9 mouse cellular contexts compared by ENCODE assay signal in the genomic region with DNA sequence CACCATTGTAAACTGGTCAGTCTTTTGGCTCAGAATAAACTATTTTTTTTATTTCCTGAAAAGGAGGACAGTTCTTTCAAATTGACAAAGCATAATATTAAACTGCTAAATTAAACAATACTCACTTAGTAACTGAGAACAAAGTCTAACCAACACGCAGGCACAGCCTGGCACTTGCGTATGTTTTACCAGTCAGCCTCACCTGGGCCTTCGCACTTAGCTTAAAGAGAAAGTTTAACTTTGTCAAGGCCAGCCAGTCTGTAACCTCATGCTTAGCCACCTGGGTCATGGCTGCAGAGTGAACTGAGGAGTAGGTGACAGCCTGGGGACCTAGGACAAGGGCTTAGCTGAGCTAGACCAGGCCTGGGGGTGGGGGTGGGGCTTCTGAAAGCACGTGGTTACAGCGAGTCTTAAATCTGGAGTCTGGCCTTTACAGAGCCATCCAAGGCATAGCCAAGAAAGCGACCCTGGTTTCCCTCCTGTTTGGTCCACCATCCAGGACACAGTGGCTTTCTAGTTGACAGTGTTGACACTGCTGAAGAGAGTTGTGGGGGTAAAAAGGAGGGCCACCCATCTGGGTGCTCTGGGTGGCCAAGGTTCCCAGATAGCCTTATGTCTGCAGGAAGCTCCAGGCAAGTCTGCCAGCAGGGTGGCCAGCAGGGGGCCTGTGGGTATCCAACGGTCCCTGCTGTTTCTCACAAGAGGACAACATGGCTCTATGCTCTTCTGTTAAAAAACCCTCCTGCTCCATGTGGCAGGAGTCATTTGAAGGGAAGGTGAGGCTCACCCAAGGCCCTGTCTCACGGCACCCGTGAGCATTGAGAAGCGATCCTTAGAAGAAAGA. TPM values are rescaled to one million over a fixed set of nuclear protein-coding genes. Genes with fewer than 3 reads are reported as not detected.
A peak's percentile ranks its signal among the peaks of the same experiment; 100 is the strongest.
DNase-seq lines count a peak whose midpoint lies in the region; ATAC-seq and TF ChIP-seq lines count a peak whose summit lies in the region.
"Had no signal": no experiment of that assay in that cellular context is flagged by ENCODE, and none has a peak within 500 bp of the region (broad histone marks: within the 10 kb centered on the region; RNA-seq: fewer than 3 reads in every experiment).

No protein-coding gene starts in this region.

- H3K9me3 ChIP-seq in kidney, postnatal 0 days (replicated peaks; ENCODE audit: low read length): no peaks in the 10 kb centered on the region

- H3K27ac ChIP-seq in kidney, postnatal 0 days: no peak overlapping the region
- H3K27ac ChIP-seq in small intestine, adult 2 months (ENCODE audit: insufficient read depth, low read depth, low read length): peak overlapping the region; percentile 29; the same call in 1 of the 2 replicates

- WGBS in kidney, postnatal 0 days: 62% methylated on average over 10 of the region's 10 CpGs
- WGBS in small intestine, adult 2 months: 67% methylated on average over 10 of the region's 10 CpGs

- H3K27me3 ChIP-seq in kidney, postnatal 0 days (ENCODE audit: insufficient read depth, low read length): no peaks in the 10 kb centered on the region
- no peaks in the 10 kb centered on the region for H3K27me3 ChIP-seq in small intestine, adult 2 months (ENCODE audit: control insufficient read depth, insufficient read depth, low read length)

- TF ChIP-seq POLR2A in small intestine, adult 2 months (IDR thresholded peaks at IDR 0.05; ENCODE audit: low read depth, low read length): no peak

- H3K4me1 ChIP-seq in kidney, postnatal 0 days (replicated peaks; ENCODE audit: insufficient read depth, low read length): no peaks in the 10 kb centered on the region
- H3K4me1 ChIP-seq in small intestine, adult 2 months (ENCODE audit: control insufficient read depth, insufficient read depth, insufficient read length, low read length): peaks cover 8% of the 10 kb centered on the region; the same call in 1 of the 2 replicates

- H3K4me3 ChIP-seq in kidney, postnatal 0 days (replicated peaks; ENCODE audit: low read depth, low read length): no peak overlapping the region
- no peak overlapping the region for H3K4me3 ChIP-seq in small intestine, adult 2 months (ENCODE audit: low read depth, low read length)

- peak; percentile 55 for TF ChIP-seq CTCF in kidney, postnatal 0 days (IDR thresholded peaks at IDR 0.05; ENCODE audit: low read depth)
- TF ChIP-seq CTCF in small intestine, adult 2 months (IDR thresholded peaks at IDR 0.05; ENCODE audit: extremely low read depth, insufficient read length, insufficient replicate concordance, low read depth, low read length): peak; percentile 28; the same call in 1 of the 2 replicates

- no peak overlapping the region for H3K4me2 ChIP-seq in kidney, postnatal 0 days (ENCODE audit: low read length)

- H3K36me3 ChIP-seq in kidney, postnatal 0 days (ENCODE audit: insufficient read depth, low read length): no peaks in the 10 kb centered on the region
- H3K36me3 ChIP-seq in small intestine, adult 2 months (ENCODE audit: control insufficient read depth, insufficient read depth, low read length): no peaks in the 10 kb centered on the region

- no peak overlapping the region for H3K9ac ChIP-seq in kidney, postnatal 0 days (ENCODE audit: low read depth, low read length)

- peak; percentile 35 for DNase-seq in heart, postnatal 4 days
- no peak for DNase-seq in heart, adult 8-10 months (ENCODE audit: low spot score)
- peak; percentile 11 for DNase-seq in A20 (ENCODE audit: low read depth, low spot score)
- DNase-seq in cerebellum, adult 11 months: peak; percentile 19
- DNase-seq in kidney, postnatal 0 days (ENCODE audit: low spot score): peak; percentile 39
- DNase-seq in layer of hippocampus, postnatal 36 days: no peak
- DNase-seq in gastrocnemius, postnatal 14 days: no peak

- intact Hi-C loops in gastrocnemius, postnatal 14 days (cut with DNase I; ENCODE audit: low total_unique reads): no loop called here

- 0 out of 2 replicates have a peak, but pooled peaks have one; percentile 40 for ATAC-seq in kidney, postnatal 0 days (replicated peaks; ENCODE audit: low FRiP score, low read depth)

RNA-seq across cellular contexts. Expression of a gene that starts 24.5 kb away (rescaled TPM):
- not detected for total RNA-seq in heart, postnatal 4 days (2021)
- total RNA-seq in heart, adult 8-10 months (2022): not detected
- not detected in 2 replicates for polyA plus RNA-seq in kidney, postnatal 0 days (2015; fragmentation: Nextera tagmentation; extraction: Ambion mirVana)
- polyA plus RNA-seq in small intestine, adult 2 months (2012; rRNA removed): not detected in 2 replicates
- total RNA-seq in layer of hippocampus, postnatal 36 days (2021): not detected
- total RNA-seq in gastrocnemius, postnatal 14 days (2021): not detected
- polyA plus RNA-seq: heart, embryonic 16.5 days had no signal

Comparison
In these comparisons a context has a peak if more than half of its experiments do, and no peak if none do; other contexts are left out.
1. DNase-seq: peak in heart, postnatal 4 days (single experiment), A20 (single experiment), cerebellum, adult 11 months (single experiment) and kidney, postnatal 0 days (single experiment); none in heart, adult 8-10 months (single experiment), layer of hippocampus, postnatal 36 days (0 of 2) and gastrocnemius, postnatal 14 days (single experiment).